Mouse (Mus musculus): ENCODE measurements around the gene Sobp. TPM values are rescaled to one million over a fixed set of nuclear protein-coding genes. Genes with fewer than 3 reads are reported as not detected.
A peak's percentile ranks its signal among the peaks of the same experiment; 100 is the strongest.

The Sobp gene
- polyA plus RNA-seq, 1 experiment from 2014 or later, result 0.66 TPM

DNA sequence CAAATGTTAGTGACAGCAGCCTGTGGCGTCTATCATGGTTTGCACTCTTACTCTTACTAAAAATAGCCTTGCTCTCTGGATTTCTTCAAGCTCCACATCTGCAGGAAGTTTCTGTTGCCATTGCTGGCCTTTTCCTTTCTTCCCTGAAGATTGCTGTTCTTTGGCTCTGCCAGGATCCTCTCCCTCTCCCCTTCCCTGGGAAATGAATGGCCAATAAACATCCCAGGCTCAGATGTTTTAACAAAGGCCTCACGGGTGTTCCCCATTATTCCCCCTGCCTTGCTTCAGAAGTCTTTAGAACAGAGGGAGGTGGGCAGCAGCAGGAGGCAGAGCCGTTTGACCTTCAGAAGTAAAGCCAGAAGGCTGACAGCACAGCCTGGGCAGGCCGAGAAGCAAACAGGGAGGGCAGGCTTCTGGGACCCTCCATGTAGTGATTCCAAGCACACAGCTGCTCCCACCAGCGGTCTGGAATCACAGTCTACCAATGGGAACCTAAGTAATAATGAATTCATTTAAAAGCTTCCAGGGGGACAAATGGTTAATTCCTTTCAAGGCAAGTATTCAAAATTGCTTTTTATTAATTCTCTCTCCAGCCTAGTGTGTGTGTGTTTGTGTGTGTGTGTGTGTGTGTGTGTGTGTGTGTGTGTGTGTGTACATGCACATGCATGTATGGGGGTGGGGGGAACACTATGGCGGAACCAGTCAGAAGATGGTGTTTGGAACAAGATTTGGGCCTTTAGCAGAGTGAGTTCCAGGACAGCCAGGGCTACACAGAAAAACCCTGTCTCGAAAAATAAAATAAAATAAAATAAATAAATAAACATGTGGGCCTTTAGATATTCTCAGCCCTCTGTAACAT, 130.8 kb downstream of the Sobp start:
- 28% methylated on average over 7 of the region's 7 CpGs for WGBS
- Histone ChIP-seq H3K4me1 (peaks cover 22% of the 10 kb centered on the region), H3K27ac (peak overlapping the region; percentile 89), H3K27me3 (no peaks in the 10 kb centered on the region), H3K36me3 (no peaks in the 10 kb centered on the region), H3K4me2 (no peak overlapping the region), H3K9me3 (no peaks in the 10 kb centered on the region), H3K4me3 (no peak overlapping the region), H3K9ac (no peak overlapping the region)
- ATAC-seq (ENCODE audit: borderline replicate concordance, extremely low read depth, low FRiP score, low TSS enrichment), result peak; percentile 60; the same call in 1 of the 2 replicates

- Histone ChIP-seq H3K9ac (no peak overlapping the region), H3K27ac (peak overlapping the region; percentile 89), H3K36me3 (no peaks in the 10 kb centered on the region), H3K4me3 (no peak overlapping the region), H3K4me1 (peaks cover 22% of the 10 kb centered on the region), H3K4me2 (no peak overlapping the region), H3K27me3 (no peaks in the 10 kb centered on the region), H3K9me3 (no peaks in the 10 kb centered on the region)
- 0 out of 2 replicates have a peak, but pooled peaks have one; percentile 19 for ATAC-seq (ENCODE audit: borderline replicate concordance, extremely low read depth, low FRiP score, low TSS enrichment)
- 44% methylated on average over 10 of the region's 10 CpGs for WGBS
These were observed 131.6 kb downstream of the Sobp start for GRCm38 (mm10) chr10:43042591-43043327.

GRCm38 (mm10) chr10:43041794-43042193, 132.5 kb downstream of the Sobp start:
- Histone ChIP-seq H3K4me3 (no peak overlapping the region), H3K27ac (no peak overlapping the region), H3K9me3 (no peaks in the 10 kb centered on the region), H3K9ac (no peak overlapping the region), H3K4me1 (peaks cover 26% of the 10 kb centered on the region), H3K4me2 (no peak overlapping the region), H3K27me3 (no peaks in the 10 kb centered on the region), H3K36me3 (no peaks in the 10 kb centered on the region)
- WGBS, result 56% methylated on average over 3 of the region's 3 CpGs
- ATAC-seq (ENCODE audit: borderline replicate concordance, extremely low read depth, low FRiP score, low TSS enrichment), result no peak

GRCm38 (mm10) chr10:43037455-43037793, 136.9 kb downstream of the Sobp start:
- Histone ChIP-seq H3K4me3 (no peak overlapping the region), H3K9me3 (no peaks in the 10 kb centered on the region), H3K4me1 (peaks cover 20% of the 10 kb centered on the region), H3K27ac (no peak overlapping the region), H3K36me3 (no peaks in the 10 kb centered on the region), H3K4me2 (no peak overlapping the region), H3K9ac (no peak overlapping the region), H3K27me3 (no peaks in the 10 kb centered on the region)
- WGBS, result 53% methylated on average over 7 of the region's 7 CpGs
- ATAC-seq (ENCODE audit: borderline replicate concordance, extremely low read depth, low FRiP score, low TSS enrichment), result no peak

DNA sequence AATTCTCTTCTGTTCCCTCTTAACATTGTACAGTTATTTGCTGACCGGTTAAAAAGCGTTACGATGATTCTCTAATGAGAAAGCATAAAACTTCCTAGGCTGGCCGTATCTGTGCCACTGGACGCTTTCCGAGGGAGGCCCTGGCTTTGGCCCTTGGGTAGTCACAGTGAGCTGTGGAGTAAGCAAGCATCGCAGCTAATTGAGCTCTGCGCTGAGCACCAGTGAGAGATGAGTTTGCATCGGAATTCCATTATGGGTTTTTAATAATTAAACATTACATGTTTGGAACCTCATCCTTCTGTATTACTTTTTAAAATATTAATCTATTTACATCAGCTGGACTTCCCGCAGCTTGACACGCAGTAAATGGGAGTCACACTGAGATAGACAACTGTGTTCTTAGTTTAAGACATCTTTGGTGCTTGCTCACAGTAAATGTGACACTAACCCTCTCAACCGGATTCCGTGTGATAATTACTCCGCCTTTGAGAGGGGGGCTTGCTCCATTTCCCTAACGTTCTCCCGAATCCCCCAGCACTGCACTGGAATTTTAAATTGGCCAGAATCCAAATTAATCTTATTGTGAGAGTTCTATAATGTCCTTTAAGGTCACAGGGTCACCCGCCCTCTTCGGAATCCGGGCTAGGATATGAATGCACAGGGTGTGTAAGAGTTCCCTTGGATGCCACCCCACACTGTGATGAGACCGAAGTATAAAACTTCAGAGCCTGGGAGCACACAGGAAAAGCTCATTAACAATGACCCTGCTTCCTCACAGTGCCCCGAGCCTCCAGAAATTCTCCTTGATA, 137.5 kb downstream of the Sobp start:
- no peaks in the 10 kb centered on the region for H3K27me3 ChIP-seq
- no peak for ATAC-seq (ENCODE audit: borderline replicate concordance, extremely low read depth, low FRiP score, low TSS enrichment)
- no peaks in the 10 kb centered on the region for H3K9me3 ChIP-seq
- 61% methylated on average over 21 of the region's 21 CpGs for WGBS
- H3K4me2 ChIP-seq, result no peak overlapping the region
- H3K9ac ChIP-seq, result no peak overlapping the region
- H3K4me3 ChIP-seq, result no peak overlapping the region
- H3K36me3 ChIP-seq, result no peaks in the 10 kb centered on the region
- H3K27ac ChIP-seq, result no peak overlapping the region
- H3K4me1 ChIP-seq, result peaks cover 16% of the 10 kb centered on the region

DNA sequence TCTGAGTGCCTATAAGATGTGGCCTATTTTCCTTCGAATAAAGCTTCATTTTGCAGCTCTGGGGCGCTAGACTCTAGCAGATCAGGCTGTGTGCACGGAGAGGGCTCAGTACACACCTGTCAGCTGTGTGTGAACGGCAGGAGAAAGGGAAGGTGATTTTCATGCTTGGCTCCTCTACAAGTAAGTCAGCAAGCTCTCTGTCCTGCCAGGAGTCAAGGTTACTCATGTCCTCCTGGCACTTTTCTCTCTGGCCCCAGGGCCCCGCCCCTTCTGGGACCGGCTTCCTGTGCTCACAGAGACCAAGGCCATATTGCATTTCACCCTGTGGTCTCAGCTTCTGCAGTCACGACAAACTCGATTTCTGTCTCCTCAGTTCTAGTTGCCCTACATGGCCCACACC, 138.8 kb downstream of the Sobp start:
- no peak overlapping the region for H3K4me3 ChIP-seq
- H3K9me3 ChIP-seq, result no peaks in the 10 kb centered on the region
- H3K27me3 ChIP-seq, result no peaks in the 10 kb centered on the region
- 48% methylated on average over 8 of the region's 8 CpGs for WGBS
- no peak overlapping the region for H3K9ac ChIP-seq
- peaks cover 16% of the 10 kb centered on the region for H3K4me1 ChIP-seq
- H3K27ac ChIP-seq, result no peak overlapping the region
- no peak overlapping the region for H3K4me2 ChIP-seq
- no peak; the same call in 1 of the 2 replicates for ATAC-seq (ENCODE audit: borderline replicate concordance, extremely low read depth, low FRiP score, low TSS enrichment)
- no peaks in the 10 kb centered on the region for H3K36me3 ChIP-seq

DNA sequence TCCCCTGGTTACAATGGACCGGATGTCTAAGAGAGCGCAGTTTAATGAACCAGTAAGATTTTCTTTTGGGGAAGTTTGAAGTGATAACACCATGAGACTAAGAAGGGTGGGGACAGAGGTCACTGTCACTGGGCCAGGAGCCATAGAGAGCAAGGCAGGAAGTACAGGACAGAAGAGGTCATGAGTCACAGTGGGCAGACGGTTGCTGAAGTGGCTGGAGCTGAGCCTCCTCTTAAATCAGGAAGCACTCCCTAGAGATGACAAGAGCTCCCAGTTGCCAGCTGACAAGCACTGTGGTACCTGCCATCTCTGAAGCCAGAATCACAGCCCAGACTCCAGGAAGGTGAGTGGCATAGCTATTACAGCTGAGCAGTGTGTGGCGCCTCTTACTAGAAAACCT, 139.5 kb downstream of the Sobp start:
- Histone ChIP-seq H3K36me3 (no peaks in the 10 kb centered on the region), H3K27ac (no peak overlapping the region), H3K9me3 (no peaks in the 10 kb centered on the region), H3K9ac (no peak overlapping the region), H3K4me1 (peaks cover 16% of the 10 kb centered on the region), H3K4me3 (no peak overlapping the region), H3K27me3 (no peaks in the 10 kb centered on the region), H3K4me2 (no peak overlapping the region)
- ATAC-seq (ENCODE audit: borderline replicate concordance, extremely low read depth, low FRiP score, low TSS enrichment), result no peak
- 65% methylated on average over 4 of the region's 4 CpGs for WGBS

DNA sequence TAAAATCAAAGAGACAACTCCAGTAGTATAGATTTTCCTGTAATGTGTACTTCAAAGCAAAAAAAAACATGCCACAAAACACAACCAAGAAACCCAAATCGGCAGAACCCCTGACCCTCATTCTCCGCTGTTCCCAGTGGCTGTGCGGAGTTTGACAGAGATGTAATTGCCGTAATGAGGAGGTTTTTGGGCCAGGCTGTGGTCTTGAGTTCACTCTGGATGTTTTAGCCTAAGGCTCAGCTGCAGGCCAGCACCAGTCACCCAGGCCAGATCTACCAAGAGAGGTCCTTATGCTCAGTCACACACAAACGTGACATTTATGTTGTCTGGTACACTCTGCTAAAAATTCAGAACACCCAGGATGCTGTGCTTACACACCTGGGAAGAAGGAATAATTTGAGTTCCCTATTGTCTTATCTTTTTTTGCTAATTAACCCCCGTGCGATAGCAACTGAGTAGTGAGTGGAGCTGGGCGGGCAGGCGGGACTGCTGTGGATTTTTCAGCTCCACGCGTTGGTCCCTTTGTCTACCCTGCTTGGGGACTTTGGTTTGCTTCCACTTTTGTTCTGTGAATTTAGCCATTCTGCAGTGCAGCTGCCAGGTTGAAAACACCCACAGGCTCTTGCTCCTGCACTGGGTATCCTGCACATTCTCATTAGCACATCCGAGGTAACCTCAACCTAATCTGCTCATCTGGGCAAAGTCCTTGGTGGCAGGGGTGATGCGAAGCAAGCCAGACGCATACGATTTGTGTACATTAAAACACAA, 140.7 kb downstream of the Sobp start:
- ATAC-seq (ENCODE audit: borderline replicate concordance, extremely low read depth, low FRiP score, low TSS enrichment), result no peak
- Histone ChIP-seq H3K36me3 (no peaks in the 10 kb centered on the region), H3K4me2 (no peak overlapping the region), H3K9me3 (no peaks in the 10 kb centered on the region), H3K4me3 (no peak overlapping the region), H3K27me3 (no peaks in the 10 kb centered on the region), H3K9ac (no peak overlapping the region), H3K4me1 (peaks cover 16% of the 10 kb centered on the region), H3K27ac (no peak overlapping the region)
- 79% methylated on average over 15 of the region's 15 CpGs for WGBS

DNA sequence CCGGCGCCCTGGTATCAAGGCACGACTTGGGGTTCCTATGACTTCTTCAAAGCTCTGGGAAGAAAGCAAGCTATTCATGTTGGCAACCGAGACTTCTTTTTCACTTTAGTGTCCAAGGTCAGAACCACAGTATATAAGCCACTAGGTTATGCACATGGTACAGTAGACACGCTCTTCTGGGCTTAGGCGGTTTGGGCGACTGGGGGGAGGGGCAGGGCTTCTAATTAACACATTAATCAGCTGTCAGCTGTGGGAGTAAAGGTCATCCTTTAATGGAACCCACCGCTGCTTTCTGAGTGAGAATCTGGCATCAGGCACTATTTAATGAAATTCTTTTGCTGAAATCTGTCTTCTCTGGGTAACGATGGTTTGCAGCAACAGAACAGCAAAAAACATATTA, 147.3 kb downstream of the Sobp start:
- Histone ChIP-seq H3K9ac (no peak overlapping the region), H3K9me3 (no peaks in the 10 kb centered on the region), H3K4me1 (peaks cover 11% of the 10 kb centered on the region), H3K27me3 (peaks cover 14% of the 10 kb centered on the region), H3K4me3 (no peak overlapping the region), H3K27ac (no peak overlapping the region), H3K36me3 (no peaks in the 10 kb centered on the region), H3K4me2 (no peak overlapping the region)
- WGBS, result 50% methylated on average over 9 of the region's 9 CpGs
- ATAC-seq (ENCODE audit: borderline replicate concordance, extremely low read depth, low FRiP score, low TSS enrichment), result no peak

DNA sequence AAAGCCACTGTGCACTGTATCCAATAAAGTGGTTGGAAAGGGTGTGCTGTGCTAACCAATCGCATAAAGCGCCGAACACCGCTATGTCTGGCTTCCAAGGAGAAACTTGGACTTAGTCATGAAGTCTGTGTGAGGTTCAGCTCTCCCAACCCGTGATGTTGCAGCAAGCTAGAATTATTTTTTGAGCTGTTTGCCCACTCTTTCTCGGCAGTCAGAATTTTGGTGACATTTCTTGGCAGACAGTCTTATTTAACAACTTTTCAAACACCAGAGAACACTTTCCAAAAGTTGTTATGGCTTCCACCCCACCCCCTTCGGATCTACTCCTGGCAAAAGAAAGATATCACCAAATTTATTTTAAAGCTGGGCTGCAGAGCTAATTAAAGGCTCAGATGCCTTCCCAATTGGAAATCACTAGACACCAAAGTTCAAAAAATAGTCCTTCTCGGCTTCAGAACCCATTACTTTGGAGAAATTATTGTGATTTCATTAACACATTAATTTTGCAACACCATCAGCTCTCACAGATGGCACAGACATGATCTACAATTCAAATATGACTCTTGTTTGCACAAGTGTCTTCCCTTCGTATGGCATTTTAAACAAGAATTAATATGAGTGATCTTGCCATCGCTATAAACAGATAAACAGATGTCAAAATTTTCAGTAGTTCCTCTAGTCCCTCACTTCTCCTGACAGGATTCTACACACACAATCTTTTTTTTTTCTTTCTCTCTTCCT, 150.7 kb downstream of the Sobp start:
- Histone ChIP-seq H3K4me3 (no peak overlapping the region), H3K9me3 (no peaks in the 10 kb centered on the region), H3K36me3 (no peaks in the 10 kb centered on the region), H3K27ac (no peak overlapping the region), H3K9ac (no peak overlapping the region), H3K27me3 (peaks cover 46% of the 10 kb centered on the region), H3K4me2 (no peak overlapping the region), H3K4me1 (peaks cover 25% of the 10 kb centered on the region)
- no peak for ATAC-seq (ENCODE audit: borderline replicate concordance, extremely low read depth, low FRiP score, low TSS enrichment)
- 59% methylated on average over 10 of the region's 10 CpGs for WGBS

Data from lung, embryonic 15.5 days (tissue).